Mouse (Mus musculus) layer of hippocampus, postnatal 10 days (tissue): ENCODE measurements around the gene Taf5l. TPM values are rescaled to one million over a fixed set of nuclear protein-coding genes. Genes with fewer than 3 reads are reported as not detected.

Experiments
- DNase-seq, 2 experiments: peaks; one replicate each; pipeline ENCODE4 v3.0.0; 2021; ENCODE audit warnings: low spot score in 2 of 2
- microRNA-seq, 2 experiments: library from miRNA; unstranded; fragments of <30 nt; microRNA quantifications; one replicate each; pipeline ENCODE4 v1.2.0; 2021
- total RNA-seq, 2 experiments: library from RNA; stranded (reverse); gene quantifications; 2 replicates each; pipeline ENCODE4 v1.2.3; 2021

Gene Taf5l
- total RNA-seq, 2 experiments from 2014 or later = 23.3 to 23.4 TPM

DNA sequence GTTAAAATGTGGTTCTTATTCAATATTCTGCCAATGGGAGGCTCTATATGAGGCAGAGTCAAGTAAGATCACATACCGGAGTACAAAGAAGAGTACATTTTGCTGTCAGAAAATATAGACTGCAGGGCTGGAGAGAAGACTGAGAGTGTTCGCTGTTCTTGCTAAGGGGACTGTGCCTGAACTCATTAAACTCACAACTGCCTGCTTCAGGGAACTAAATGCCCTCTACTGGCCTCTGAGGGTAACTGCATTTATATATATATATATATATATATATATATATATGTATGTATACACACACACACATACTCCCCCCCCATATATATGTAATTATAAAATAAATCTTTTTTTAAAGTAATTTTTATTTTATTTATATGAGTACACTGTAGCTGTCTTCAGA is 54.3 kb downstream of the Taf5l start:
- no peak for DNase-seq

- DNase-seq = no peak
Measured at GRCm38 (mm10) chr8:123961371-123961770, 59.8 kb downstream of the Taf5l start.

DNA sequence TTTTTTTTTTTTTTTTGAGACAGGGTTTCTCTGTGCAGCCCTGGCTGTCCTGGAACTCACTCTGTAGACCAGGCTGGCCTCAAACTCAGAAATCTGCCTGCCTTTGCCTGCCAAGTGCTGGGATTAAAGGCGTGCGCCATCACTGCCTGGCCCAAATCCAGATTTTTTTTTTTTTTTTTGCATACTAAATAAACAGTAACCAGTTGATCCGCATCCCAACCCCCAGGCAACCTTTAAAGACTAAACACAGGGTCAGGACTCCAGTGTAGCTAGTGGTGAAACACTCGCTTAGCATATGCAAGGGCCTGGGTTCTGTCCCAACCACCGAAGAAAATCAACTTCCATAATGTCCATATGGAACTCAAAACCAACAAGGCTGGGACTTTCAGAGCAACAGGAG is 60.6 kb downstream of the Taf5l start:
- peak in 1 of 2 experiments; percentile 17 for DNase-seq

DNA sequence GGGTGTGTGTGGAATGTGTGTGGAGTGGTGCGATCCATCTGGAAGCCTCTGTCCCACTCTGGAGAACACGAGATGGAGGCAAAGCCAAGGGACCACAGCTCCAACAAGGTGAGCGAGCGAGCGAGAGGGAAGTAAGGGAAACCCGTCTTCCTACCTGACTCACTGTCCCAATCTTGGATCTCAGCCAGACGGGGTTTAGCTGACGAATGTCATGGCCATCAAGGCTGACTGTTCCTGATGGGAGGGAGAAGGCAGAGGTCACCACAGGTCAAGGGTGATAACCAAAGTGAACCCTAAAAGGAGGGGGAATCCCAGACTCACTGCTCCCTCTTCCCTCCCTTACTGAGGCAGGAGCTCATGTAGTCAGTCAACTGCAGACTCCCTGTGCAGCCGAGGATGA is 61.1 kb downstream of the Taf5l start:
- DNase-seq = peak in 1 of 2 experiments; percentile 19

GRCm38 (mm10) chr8:123959473-123959872 is 61.7 kb downstream of the Taf5l start:
- DNase-seq = no peak

- peak in 1 of 2 experiments; percentile 37 for DNase-seq
Measured at GRCm38 (mm10) chr8:123958130-123958529, 63.1 kb downstream of the Taf5l start.

- DNase-seq = no peak
Measured at GRCm38 (mm10) chr8:123954246-123954645, 67.0 kb downstream of the Taf5l start.

DNA sequence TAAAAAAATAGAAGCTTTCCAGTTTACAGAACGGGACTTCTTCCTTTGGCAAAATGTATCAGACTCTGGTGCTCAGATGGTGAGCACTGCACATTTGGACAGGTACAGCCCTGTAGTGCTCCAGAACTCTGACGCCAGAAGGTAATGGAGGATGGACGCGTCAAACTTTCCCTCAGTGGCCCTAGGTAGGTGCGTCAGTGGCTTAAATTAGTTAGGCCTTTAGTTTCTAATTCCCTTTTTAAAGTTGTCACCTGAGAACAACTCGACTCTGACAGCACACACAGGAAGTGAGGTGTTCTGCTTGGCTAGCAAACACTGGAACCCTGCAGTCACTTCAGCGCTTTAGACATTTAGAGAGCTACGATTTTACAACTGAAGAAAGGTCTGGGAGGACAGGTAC is 67.5 kb downstream of the Taf5l start:
- DNase-seq = no peak

DNA sequence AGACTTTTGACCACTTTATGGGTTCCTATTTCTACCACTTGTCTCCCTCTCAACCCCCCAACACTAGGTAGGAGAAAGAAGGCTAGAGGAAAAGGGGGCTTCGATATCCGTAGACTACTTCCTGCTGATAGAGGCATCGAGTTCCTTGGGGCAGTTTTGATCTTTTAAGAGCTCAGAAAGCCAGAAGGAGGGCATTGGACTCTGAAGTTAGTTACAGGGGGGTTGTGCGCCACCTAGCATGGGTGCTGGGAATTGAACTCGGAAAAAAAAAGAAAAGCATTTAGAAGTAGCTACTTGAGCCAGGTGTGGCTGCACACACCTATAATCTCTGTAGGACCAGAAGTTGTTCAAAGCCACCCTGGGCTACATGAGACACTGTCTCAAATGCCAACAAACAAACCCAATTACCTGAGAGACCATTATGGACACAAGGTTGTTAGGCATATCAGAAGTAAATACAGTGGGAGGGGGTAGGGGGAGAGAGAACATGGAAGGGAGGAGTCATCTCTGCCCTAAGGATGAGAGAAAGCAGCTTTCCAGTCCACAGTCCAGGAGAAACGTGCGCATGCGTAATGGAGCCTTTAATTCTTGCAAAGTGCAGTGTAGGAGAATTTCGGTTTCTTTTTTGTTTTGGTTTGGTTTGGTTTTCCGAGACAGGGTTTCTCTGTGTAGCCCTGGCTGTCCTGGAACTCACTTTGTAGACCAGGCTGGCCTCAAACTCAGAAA is 71.0 kb downstream of the Taf5l start:
- DNase-seq = peak; percentile 40 to 62

GRCm38 (mm10) chr8:123949686-123949986 is 71.6 kb downstream of the Taf5l start:
- no peak for DNase-seq

- DNase-seq = peak; percentile 100
Measured at GRCm38 (mm10) chr8:123948942-123949685, 72.1 kb downstream of the Taf5l start, which contains the start of gene Nup133. Nup133 (minus strand) TSS chr8:123949265.

Small RNA genes within 50 kb of the gene (microRNA-seq; reads per million reads assigned to microRNA genes)
- 0 reads per million in 2 experiments for gene Mir1967

Other genes starting within 250 kb of the Taf5l start
- 10 to 100 TPM; 49.2 to 52.3 TPM for gene Rab4a, start 215.4 kb downstream of the Taf5l start, total RNA-seq
- 10 to 100 TPM; 49.0 to 49.8 TPM for gene Ccsap, start 161.2 kb downstream of the Taf5l start, total RNA-seq
- gene Acta1, start 126.6 kb downstream of the Taf5l start, total RNA-seq = 1 to 10 TPM; 5.9 to 6.0 TPM
- 10 to 100 TPM; 21.5 to 22.4 TPM for gene Nup133, start 72.1 kb downstream of the Taf5l start, total RNA-seq
- gene Abcb10, start 38.3 kb downstream of the Taf5l start, total RNA-seq = 10 to 100 TPM; 21.7 to 25.0 TPM
- 10 to 100 TPM; 11.9 to 12.0 TPM for gene Urb2, start 111 bp upstream of the Taf5l start, total RNA-seq
- 10 to 100 TPM; 66.7 to 67.9 TPM for gene Galnt2, start 210.0 kb upstream of the Taf5l start, total RNA-seq